Mouse (Mus musculus) skeletal muscle tissue, adult 2 months (tissue): Measurements from ENCODE around the gene Kcnc4.

Experiments
- DNase-seq: peaks from one replicate; pipeline ENCODE4 v3.0.0-alpha.2; 2012; ENCODE audit warnings: low read depth, low spot score

Kcnc4 gene

GRCm38 (mm10) chr3:107458528-107459195 lies 690 bp downstream of the Kcnc4 start:
- no peak for DNase-seq

- DNase-seq = no peak
Measured at GRCm38 (mm10) chr3:107458104-107458503, 1.2 kb downstream of the Kcnc4 start.

DNA sequence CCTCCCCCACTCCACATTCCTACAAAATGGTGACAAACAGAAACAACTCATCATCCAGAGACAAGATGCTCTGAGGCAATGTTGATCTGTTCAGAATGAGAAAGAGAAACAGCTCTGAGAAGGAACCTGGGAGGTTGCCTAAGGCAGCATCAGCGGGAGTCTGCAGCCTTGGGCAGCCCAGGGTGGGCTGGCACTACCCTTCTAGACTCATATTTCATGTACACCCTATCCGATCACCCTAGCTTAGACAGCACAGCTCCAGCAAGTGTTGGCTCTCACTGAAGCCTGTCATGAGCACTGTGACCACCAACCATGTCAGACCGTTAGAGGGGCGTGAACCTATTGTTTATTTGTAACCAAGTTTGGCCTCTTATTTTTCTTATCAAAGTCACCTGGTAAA lies 5.1 kb downstream of the Kcnc4 start:
- peak; percentile 56 for DNase-seq

DNA sequence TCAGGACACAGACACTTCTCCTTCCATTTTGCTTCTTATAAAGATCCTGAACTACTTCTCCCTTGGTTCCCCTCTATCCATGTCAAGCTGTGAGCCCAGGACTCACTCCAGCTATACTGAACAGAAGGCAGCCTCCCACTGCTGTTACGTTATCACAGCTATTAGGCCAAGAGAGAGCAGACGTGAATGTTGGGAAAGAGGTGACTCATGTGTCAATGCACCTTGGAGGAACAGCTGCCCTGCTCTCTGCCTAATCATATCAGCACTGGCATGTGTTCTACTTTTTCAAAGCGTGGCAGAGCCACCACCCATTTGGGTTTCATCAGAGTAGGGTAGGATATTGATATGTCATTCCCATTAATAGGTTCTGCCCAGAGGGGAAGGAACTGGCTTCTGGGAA lies 12.5 kb downstream of the Kcnc4 start:
- peak; percentile 51 for DNase-seq

DNA sequence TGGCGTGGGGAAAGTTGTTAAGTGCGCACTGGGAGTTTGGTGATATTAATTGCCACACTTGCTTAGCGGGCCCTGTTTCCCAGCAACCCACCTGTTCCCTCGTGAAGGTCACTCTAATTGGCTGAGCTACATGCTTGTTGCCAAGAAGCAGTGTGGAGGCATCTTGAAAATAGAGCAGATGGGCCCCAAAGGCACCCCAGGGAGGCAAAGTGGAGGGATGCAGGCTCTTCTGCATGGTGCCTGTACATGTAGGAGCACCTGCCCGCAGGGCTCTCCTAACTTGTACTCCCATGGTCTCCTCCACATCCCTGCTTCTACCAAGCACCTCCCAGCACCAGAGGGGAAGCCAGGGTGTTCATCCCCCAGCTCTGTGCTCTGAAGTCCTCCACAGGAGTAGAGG lies 15.5 kb downstream of the Kcnc4 start:
- DNase-seq = no peak

- no peak for DNase-seq
Measured at GRCm38 (mm10) chr3:107442191-107442590, 17.2 kb downstream of the Kcnc4 start.

DNA sequence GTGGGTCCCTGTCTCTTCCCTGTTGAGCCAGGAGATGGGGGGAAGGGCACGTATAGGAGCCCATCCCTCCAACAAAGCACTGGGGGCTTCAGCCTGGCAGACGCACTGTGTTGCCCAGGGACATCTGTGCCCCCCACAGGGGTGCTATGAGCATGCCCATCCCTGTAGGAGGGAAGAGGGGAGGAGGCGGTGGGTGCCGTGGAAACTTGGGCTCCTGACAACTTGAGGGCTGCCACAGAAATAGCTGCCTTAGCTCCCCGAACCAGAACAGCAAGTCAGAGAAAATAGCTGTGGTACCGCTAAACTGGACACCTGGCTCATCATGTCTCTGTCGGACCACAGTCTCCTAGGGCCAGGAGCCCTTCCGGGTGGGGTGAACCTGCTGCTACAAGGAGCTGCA lies 18.0 kb downstream of the Kcnc4 start:
- DNase-seq = no peak

DNA sequence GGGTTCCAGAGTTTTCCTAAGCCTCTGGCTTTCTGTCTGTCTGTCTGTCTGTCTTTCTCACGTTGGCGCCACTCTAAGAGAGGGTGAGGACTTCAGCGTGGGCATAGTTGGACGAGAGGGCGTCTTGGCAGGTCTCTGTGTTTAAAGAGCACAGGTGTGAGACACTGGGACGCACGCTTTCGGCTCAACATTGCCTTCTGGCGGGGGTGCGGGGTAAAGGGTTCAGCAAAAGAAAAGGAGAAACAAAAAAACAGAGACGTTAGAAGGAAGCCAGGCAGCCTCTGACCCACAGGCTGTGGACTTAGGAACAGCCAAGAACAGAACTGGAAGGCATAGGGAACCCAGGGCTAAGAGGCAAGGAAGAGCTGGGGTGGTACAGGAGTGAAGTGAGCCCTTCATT lies 20.1 kb downstream of the Kcnc4 start:
- no peak for DNase-seq

DNA sequence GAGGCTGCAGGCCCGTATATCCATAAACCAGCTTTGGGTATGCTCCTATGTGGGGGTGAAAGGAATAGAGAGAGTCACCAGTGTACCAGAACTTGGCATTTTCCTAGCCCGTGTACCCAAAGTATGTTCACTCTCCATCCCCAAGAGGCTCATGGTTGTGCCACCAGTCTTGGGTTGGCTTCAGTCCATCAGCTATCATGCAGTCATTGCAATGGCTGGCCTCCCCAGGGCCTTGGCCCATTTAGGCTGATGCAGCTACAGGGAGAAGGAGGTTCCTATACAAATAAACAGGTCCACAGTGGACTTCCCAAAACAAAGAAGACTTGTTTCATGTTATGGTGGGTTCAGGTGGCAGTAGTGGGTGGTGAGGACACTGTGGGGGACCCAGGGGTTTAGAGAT lies 21.7 kb downstream of the Kcnc4 start:
- no peak for DNase-seq

DNA sequence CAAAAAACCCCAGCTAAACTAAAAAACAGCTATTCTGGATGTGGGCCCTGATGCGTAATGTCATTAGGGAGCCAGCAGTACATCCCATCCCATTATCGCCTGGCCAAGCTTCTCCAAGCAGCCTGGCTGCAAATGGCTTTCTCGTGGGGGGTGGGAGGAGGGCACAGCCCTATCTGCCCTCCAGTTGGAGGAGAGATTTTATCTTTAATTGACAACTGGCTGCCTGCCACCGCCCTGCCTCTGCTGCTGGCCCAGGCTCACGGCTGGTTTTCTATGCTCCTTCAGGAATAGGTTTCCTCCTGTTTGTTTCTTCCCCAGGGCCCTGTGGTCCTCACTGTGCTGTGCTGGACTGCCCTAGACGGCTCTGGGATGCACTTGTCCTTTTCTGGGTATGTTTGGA lies 22.9 kb downstream of the Kcnc4 start:
- DNase-seq = no peak

DNA sequence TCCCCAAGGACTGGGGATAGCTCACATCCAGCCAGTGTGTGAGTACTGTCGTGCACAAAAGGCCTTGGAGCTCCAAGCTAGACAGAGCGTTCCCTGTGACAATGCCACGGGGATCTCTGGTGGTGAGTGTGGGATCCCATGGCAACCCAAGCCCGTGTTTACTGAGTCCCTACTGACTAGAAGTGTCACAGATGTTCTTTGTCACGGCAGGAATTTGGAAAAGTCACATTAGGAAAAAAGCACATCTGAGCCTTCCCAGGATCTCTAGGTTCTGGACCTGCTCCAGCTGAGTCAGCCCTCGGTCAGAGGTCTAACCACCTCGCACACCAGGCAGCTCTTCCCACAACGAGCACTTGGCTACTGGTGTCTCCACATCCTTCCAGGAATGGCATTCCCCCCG lies 25.7 kb downstream of the Kcnc4 start:
- DNase-seq = no peak

- no peak for DNase-seq
Measured at GRCm38 (mm10) chr3:107431268-107431667, 28.1 kb downstream of the Kcnc4 start.

DNA sequence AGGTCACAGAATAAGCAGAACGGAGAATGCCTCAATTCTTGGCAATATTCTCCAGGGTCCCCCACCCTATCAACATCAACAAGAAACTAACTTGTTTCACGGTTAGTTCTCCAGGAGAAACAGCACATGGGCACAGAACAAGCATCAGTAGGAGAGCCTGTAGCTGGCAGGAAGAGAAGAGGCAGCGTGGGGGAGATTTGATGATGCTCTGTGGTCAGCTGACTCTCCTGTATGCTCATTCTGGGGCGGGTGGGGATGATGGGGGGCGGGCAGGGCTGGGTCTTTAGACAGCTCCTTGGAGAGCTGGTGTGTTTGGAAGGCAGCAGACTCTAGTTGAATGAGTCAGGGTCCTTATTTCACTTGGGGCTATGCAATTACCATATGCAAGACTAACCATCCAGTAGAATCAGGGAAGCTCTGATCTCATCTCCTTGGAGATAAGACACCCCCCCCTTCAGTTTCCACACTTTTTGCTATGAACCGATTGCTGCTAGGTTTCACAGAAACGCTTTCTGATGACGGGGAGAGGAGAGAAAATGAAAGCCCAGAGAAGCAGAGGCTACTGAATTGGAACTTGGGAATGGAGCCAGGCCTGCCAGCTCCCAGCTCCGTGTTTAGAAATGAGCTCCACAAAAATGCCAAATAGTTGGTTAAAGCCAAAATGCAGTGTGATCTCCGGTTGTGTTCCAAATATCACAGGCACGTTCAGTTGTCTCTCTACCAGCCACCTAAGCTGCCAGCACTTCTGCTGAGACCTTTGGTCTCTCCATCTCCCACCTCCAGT lies 34.9 kb downstream of the Kcnc4 start:
- DNase-seq = no peak

GRCm38 (mm10) chr3:107420156-107420555 lies 39.2 kb downstream of the Kcnc4 start:
- no peak for DNase-seq

DNA sequence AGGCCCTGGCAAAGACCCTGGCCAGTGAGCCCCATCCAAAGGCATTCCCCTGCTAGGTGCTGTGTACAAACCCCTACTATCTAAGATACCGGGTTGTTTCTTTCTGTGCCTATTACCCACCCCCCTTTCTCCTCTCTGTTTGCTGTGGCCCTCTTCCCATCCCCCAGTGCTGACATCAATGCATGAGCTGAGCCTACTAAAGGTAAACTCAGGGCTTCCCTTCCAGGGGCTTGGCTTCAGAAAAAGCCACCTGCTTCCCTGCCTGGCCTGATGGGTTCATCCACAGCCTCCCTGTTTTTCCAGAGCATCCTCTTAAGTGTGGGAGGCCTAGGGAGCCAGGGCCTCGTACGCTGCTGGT lies 42.1 kb downstream of the Kcnc4 start:
- DNase-seq = no peak

DNA sequence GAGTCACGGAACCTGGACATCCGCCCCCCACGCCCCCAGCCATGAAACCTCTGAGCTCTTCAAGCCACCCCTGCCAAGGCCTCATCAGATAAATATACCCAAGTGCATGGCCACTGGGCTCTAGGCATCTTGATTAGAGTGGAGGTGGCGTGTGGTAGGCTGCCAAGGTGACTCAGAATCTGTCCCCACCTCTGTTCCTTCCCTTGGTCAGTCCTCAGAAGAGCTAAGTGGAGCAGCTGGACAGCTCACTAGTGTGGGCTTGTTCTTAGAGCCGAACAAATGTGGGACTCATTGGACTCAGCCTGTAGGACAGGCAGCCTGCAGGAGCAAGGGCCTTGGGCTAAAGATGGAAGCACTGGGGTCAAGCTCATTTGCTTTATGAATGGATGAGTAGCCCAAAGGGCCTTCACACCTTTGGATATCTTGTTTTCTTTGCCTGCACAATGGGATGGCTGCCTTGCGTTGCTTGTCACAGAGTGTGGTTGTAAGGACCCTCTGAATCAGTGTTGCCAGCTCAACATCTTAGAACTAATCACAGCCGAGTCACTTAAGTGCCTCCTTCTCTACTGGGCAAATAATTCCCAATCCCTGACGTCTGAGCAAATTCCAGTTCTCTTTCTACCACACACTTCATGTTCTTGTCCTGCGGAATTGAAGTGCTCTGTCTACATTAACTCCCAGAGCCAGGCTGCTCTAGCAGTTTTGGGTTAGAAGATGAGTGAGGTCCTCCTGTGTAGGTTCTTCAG lies 42.6 kb downstream of the Kcnc4 start:
- no peak for DNase-seq

DNA sequence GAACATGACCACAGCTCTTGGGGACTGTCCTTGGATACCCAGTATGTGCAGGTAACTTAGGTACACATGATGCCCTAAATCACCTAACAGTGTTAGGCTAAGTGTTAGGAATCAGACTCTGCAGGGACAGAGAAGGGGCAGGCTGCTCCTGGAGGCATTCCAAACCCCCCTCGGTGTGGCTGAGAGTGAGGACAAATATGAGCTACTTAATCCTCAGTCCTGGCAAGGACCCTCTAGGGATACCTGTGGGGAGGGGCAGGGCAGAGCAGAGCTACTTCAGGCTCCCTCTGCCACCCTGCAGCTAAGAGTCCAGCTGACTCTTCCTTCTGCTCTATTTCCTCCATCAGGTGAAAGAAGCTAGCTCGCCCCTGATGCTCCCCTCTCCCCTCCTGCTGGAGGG lies 46.3 kb downstream of the Kcnc4 start:
- DNase-seq = no peak

DNA sequence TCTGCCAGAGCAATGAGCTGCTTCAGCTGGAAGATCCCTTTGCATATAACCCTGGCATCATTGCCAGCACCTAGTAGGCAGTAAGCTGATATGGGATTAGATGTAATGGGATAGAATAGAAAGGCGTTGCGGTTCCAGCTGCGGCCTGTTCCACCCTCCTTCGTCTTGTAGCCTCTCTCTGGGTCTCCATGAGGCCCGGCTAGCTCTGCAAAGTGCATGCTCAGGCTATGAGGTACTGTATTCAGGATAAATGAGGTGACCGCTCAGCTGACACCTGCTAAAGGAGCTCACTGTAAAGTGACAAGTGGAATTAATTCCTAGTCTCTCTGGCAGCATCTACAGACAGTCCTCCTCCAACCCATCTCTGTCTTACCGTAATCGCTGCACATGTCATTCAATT lies 46.8 kb downstream of the Kcnc4 start:
- peak; percentile 72 for DNase-seq

- peak; percentile 22 for DNase-seq
Measured at GRCm38 (mm10) chr3:107411669-107412068, 47.7 kb downstream of the Kcnc4 start.

- no peak for DNase-seq
Measured at GRCm38 (mm10) chr3:107401401-107401800, 58.0 kb downstream of the Kcnc4 start.

GRCm38 (mm10) chr3:107399991-107400640 lies 59.2 kb downstream of the Kcnc4 start:
- DNase-seq = peak; percentile 89

- no peak for DNase-seq
Measured at GRCm38 (mm10) chr3:107391198-107391597, 68.2 kb downstream of the Kcnc4 start.
